Comparison of ENCODE assay signal across 9 mouse cellular contexts in genomic region chr5:134637820-134638367, GRCm38 (mm10). TPM values are rescaled to one million over a fixed set of nuclear protein-coding genes. Genes with fewer than 3 reads are reported as not detected.
DNase-seq lines count a peak whose midpoint lies in the region; ATAC-seq and TF ChIP-seq lines count a peak whose summit lies in the region.
"Had no signal": no experiment of that assay in that cellular context is flagged by ENCODE, and none has a peak within 500 bp of the region (broad histone marks: within the 10 kb centered on the region; RNA-seq: fewer than 3 reads in every experiment).

No protein-coding gene starts in this region.

- peak overlapping the region; percentile 98 for H3K4me3 ChIP-seq in kidney, embryonic 15.5 days (replicated peaks)
- peak overlapping the region; percentile 94 for H3K4me3 ChIP-seq in brown adipose tissue, adult 24 weeks (ENCODE audit: insufficient read depth, low read depth, low read length)
- peak overlapping the region; percentile 97 for H3K4me3 ChIP-seq in intestine, embryonic 14.5 days (ENCODE audit: low read depth, low read length)
- peak overlapping the region; percentile 73 for H3K4me3 ChIP-seq in myocyte

- whole genome bisulfite sequencing in kidney, embryonic 15.5 days: 12% methylated on average over 5 of the region's 5 CpGs
- 18% methylated on average over 5 of the region's 5 CpGs for WGBS in intestine, embryonic 14.5 days

- H3ac ChIP-seq in myocyte (ENCODE audit: control insufficient read depth, insufficient read length): peak overlapping the region; percentile 100

- peak overlapping the region; percentile 79 for H3K4me2 ChIP-seq in kidney, embryonic 15.5 days
- H3K4me2 ChIP-seq in intestine, embryonic 14.5 days (ENCODE audit: low read length): peak overlapping the region; percentile 81
- H3K4me2 ChIP-seq in myocyte (ENCODE audit: low read depth): peak overlapping the region; percentile 92

- no peaks in the 10 kb centered on the region for H3K27me3 ChIP-seq in kidney, embryonic 15.5 days
- H3K27me3 ChIP-seq in intestine, embryonic 14.5 days (replicated peaks; ENCODE audit: control insufficient read depth, insufficient read depth, low read length): no peaks in the 10 kb centered on the region
- no peaks in the 10 kb centered on the region for H3K27me3 ChIP-seq in myocyte (ENCODE audit: control insufficient read depth, insufficient read depth, insufficient read length)

- peaks cover 58% of the 10 kb centered on the region for H3K79me2 ChIP-seq in myocyte (ENCODE audit: control insufficient read depth, insufficient read depth)

- DNase-seq in kidney, postnatal 25 days: no peak
- DNase-seq in intestine, embryonic 14.5 days (ENCODE audit: low spot score): no peak
- DNase-seq in cerebellum, postnatal 36 days: no peak
- no peak for DNase-seq in adrenal gland, postnatal 14 days
- DNase-seq: kidney, postnatal 4 days had no signal

- H3K27ac ChIP-seq in kidney, embryonic 15.5 days: 0 out of 2 replicates have a peak overlapping the region, but pooled peaks have one; percentile 97
- peak overlapping the region; percentile 96 for H3K27ac ChIP-seq in brown adipose tissue, adult 24 weeks (replicated peaks; ENCODE audit: low read depth, low read length)
- H3K27ac ChIP-seq in intestine, embryonic 14.5 days (ENCODE audit: low read depth): peak overlapping the region; percentile 94; the same call in 1 of the 2 replicates

- H3K4me1 ChIP-seq in kidney, embryonic 15.5 days: peaks cover 24% of the 10 kb centered on the region
- H3K4me1 ChIP-seq in brown adipose tissue, adult 24 weeks (ENCODE audit: control insufficient read depth, insufficient read depth, insufficient read length, low read length): peaks cover 11% of the 10 kb centered on the region
- peaks cover 12% of the 10 kb centered on the region for H3K4me1 ChIP-seq in intestine, embryonic 14.5 days (replicated peaks; ENCODE audit: control insufficient read depth, insufficient read depth, low read length)

- H3K36me3 ChIP-seq in kidney, embryonic 15.5 days: peaks cover 39% of the 10 kb centered on the region
- H3K36me3 ChIP-seq in intestine, embryonic 14.5 days (ENCODE audit: control insufficient read depth, insufficient read depth, low read length): peaks cover 39% of the 10 kb centered on the region
- peaks cover 11% of the 10 kb centered on the region for H3K36me3 ChIP-seq in myocyte (ENCODE audit: control insufficient read depth, insufficient read depth)

- no peak for TF ChIP-seq POLR2A in myocyte (IDR thresholded peaks at IDR 0.05; ENCODE audit: insufficient read length, low read depth)

- no peak for ATAC-seq in kidney, embryonic 15.5 days (replicated peaks; ENCODE audit: low FRiP score)
- ATAC-seq in intestine, embryonic 14.5 days (replicated peaks; ENCODE audit: low FRiP score, low TSS enrichment, low read depth): no peak
- no peak for ATAC-seq in frontal cortex, adult (ENCODE audit: low TSS enrichment)

- H3K9me3 ChIP-seq in kidney, embryonic 15.5 days (replicated peaks): no peaks in the 10 kb centered on the region
- H3K9me3 ChIP-seq in intestine, embryonic 14.5 days (ENCODE audit: control insufficient read depth, low read length): no peaks in the 10 kb centered on the region

- peak overlapping the region; percentile 100 for H3K9ac ChIP-seq in kidney, embryonic 15.5 days
- H3K9ac ChIP-seq in intestine, embryonic 14.5 days (ENCODE audit: low read length): peak overlapping the region; percentile 99

TF ChIP-seq in myocyte, 11 proteins besides CTCF, POLR2A, EP300 and RAD21:
- TF ChIP-seq E2F4 (IDR thresholded peaks at IDR 0.05; ENCODE audit: insufficient read depth) (no peak), CEBPB (IDR thresholded peaks at IDR 0.05; ENCODE audit: insufficient read depth, poor library complexity, severe bottlenecking) (no peak), MAX (IDR thresholded peaks at IDR 0.05; ENCODE audit: low read depth) (no peak), TCF3 (IDR thresholded peaks at IDR 0.05; ENCODE audit: insufficient read length, low read depth) (no peak)

RNA-seq across cellular contexts. Expression of gene Eif4h, which starts 1.4 kb away (rescaled TPM):
- polyA plus RNA-seq in kidney, embryonic 15.5 days (2015; fragmentation: Nextera tagmentation; extraction: Ambion mirVana): 435 and 459 TPM in 2 replicates
- 116 and 126 TPM in 2 replicates for polyA plus RNA-seq in brown adipose tissue, adult 24 weeks (2012; ENCODE audit: insufficient read depth, insufficient read length, missing spikeins)
- 437 and 474 TPM in 2 replicates for polyA plus RNA-seq in intestine, embryonic 14.5 days (2014; fragmentation: Nextera tagmentation; extraction: Ambion mirVana)
- 293 TPM for polyA plus RNA-seq in myocyte (2012; fragmentation: generic; extraction: Trizol)
- total RNA-seq in adrenal gland, postnatal 14 days (2021): 277 and 309 TPM in 2 replicates

RNA-seq across cellular contexts. Expression of gene Lat2, which starts 23.1 kb away (rescaled TPM):
- 3.2 and 3.4 TPM in 2 replicates for polyA plus RNA-seq in kidney, embryonic 15.5 days (2015; fragmentation: Nextera tagmentation; extraction: Ambion mirVana)
- polyA plus RNA-seq in brown adipose tissue, adult 24 weeks (2012; ENCODE audit: insufficient read depth, insufficient read length, missing spikeins): 0.83 and 1.4 TPM in 2 replicates
- polyA plus RNA-seq in intestine, embryonic 14.5 days (2014; fragmentation: Nextera tagmentation; extraction: Ambion mirVana): 1.9 and 2.3 TPM in 2 replicates
- 0.59 TPM for polyA plus RNA-seq in myocyte (2012; fragmentation: generic; extraction: Trizol)
- total RNA-seq in adrenal gland, postnatal 14 days (2021): 2.2 and 7.1 TPM in 2 replicates

RNA-seq across cellular contexts. Expression of gene Limk1, which starts 50.5 kb away (rescaled TPM):
- 4.9 and 5.9 TPM in 2 replicates for polyA plus RNA-seq in kidney, embryonic 15.5 days (2015; fragmentation: Nextera tagmentation; extraction: Ambion mirVana)
- polyA plus RNA-seq in brown adipose tissue, adult 24 weeks (2012; ENCODE audit: insufficient read depth, insufficient read length, missing spikeins): 4.1 and 7.5 TPM in 2 replicates
- polyA plus RNA-seq in intestine, embryonic 14.5 days (2014; fragmentation: Nextera tagmentation; extraction: Ambion mirVana): 4.7 and 5.3 TPM in 2 replicates
- polyA plus RNA-seq in myocyte (2012; fragmentation: generic; extraction: Trizol): 22.3 TPM
- total RNA-seq in adrenal gland, postnatal 14 days (2021): 17.9 and 23.7 TPM in 2 replicates

RNA-seq across cellular contexts. Expression of gene Rfc2, which starts 56.7 kb away (rescaled TPM):
- 292 and 299 TPM in 2 replicates for polyA plus RNA-seq in kidney, embryonic 15.5 days (2015; fragmentation: Nextera tagmentation; extraction: Ambion mirVana)
- 29.7 and 32.3 TPM in 2 replicates for polyA plus RNA-seq in brown adipose tissue, adult 24 weeks (2012; ENCODE audit: insufficient read depth, insufficient read length, missing spikeins)
- polyA plus RNA-seq in intestine, embryonic 14.5 days (2014; fragmentation: Nextera tagmentation; extraction: Ambion mirVana): 298 and 318 TPM in 2 replicates
- polyA plus RNA-seq in myocyte (2012; fragmentation: generic; extraction: Trizol): 69.3 TPM
- total RNA-seq in adrenal gland, postnatal 14 days (2021): 47.2 and 51.2 TPM in 2 replicates
